27 mouse cellular contexts compared by ENCODE assay signal in the genomic region with DNA sequence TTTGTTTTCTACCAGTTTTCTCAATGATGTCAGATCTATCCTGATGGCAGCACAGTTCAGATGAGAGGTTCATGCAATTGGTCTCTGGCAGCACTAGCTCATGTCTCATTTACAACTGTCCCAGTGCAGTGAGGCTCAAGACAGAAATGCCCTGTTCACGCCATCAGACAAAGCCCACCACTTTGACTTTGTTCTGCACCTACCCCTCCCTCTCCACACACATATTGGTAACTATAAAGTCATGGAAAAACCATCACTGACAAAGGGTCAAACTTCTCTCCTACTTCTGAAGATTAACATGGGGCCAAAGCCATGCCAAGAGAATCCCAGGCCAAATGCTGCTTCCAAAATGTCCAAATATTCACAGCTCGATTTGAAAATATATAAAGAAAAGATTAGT.
"Had no signal": no experiment of that assay in that cellular context is flagged by ENCODE, and none has a peak within 500 bp of the region (broad histone marks: within the 10 kb centered on the region; RNA-seq: fewer than 3 reads in every experiment).

No protein-coding gene starts in this region.

- H3K36me3 ChIP-seq: embryonic facial prominence, embryonic 10.5 days; embryonic facial prominence, embryonic 12.5 days; embryonic facial prominence, embryonic 13.5 days; embryonic facial prominence, embryonic 15.5 days; forebrain, embryonic 10.5 days; forebrain, embryonic 12.5 days; forebrain, embryonic 15.5 days had no signal

- H3K9ac ChIP-seq: embryonic facial prominence, embryonic 12.5 days; embryonic facial prominence, embryonic 13.5 days; embryonic facial prominence, embryonic 15.5 days; forebrain, embryonic 12.5 days; forebrain, embryonic 13.5 days; forebrain, embryonic 15.5 days; forebrain, postnatal 0 days had no signal

- H3K27ac ChIP-seq: embryonic facial prominence, embryonic 10.5 days; embryonic facial prominence, embryonic 12.5 days; embryonic facial prominence, embryonic 13.5 days; embryonic facial prominence, embryonic 15.5 days; forebrain, embryonic 10.5 days; forebrain, embryonic 12.5 days; forebrain, embryonic 13.5 days; forebrain, embryonic 15.5 days; gastrocnemius, adult 2 months had no signal

- DNase-seq: cerebellum, adult 2 months; cerebellum, adult 8-10 months; cerebellum, adult 9-10 months; cerebellum, adult 9-11 months; cerebellum, postnatal 10 days; cerebellum, postnatal 14 days; cerebellum, postnatal 25 days; cerebellum, postnatal 36 days; embryo, embryonic 11 days; forebrain, postnatal 0 days; gastrocnemius, adult 2 months; gastrocnemius, postnatal 10 days; gastrocnemius, postnatal 14 days; gastrocnemius, postnatal 25 days; gastrocnemius, postnatal 36 days; heart, adult 18-20 months had no signal

- H3K4me2 ChIP-seq: embryonic facial prominence, embryonic 12.5 days; embryonic facial prominence, embryonic 13.5 days; embryonic facial prominence, embryonic 15.5 days; forebrain, embryonic 12.5 days; forebrain, embryonic 13.5 days; forebrain, embryonic 15.5 days had no signal

- H3K9me3 ChIP-seq: embryonic facial prominence, embryonic 10.5 days; embryonic facial prominence, embryonic 12.5 days; embryonic facial prominence, embryonic 15.5 days; forebrain, embryonic 10.5 days; forebrain, embryonic 12.5 days; forebrain, embryonic 13.5 days; forebrain, embryonic 15.5 days had no signal

- H3K4me3 ChIP-seq: embryonic facial prominence, embryonic 10.5 days; embryonic facial prominence, embryonic 12.5 days; embryonic facial prominence, embryonic 13.5 days; embryonic facial prominence, embryonic 15.5 days; erythroblast, embryonic 14.5 days; forebrain, embryonic 10.5 days; forebrain, embryonic 12.5 days; forebrain, embryonic 13.5 days; forebrain, embryonic 15.5 days; gastrocnemius, adult 2 months had no signal

- ATAC-seq: forebrain, embryonic 13.5 days; forebrain, embryonic 14.5 days; forebrain, embryonic 15.5 days; forebrain, embryonic 16.5 days; forebrain, postnatal 0 days had no signal

- H3K4me1 ChIP-seq: embryonic facial prominence, embryonic 10.5 days; embryonic facial prominence, embryonic 12.5 days; embryonic facial prominence, embryonic 15.5 days; forebrain, embryonic 10.5 days; forebrain, embryonic 12.5 days; forebrain, embryonic 13.5 days; forebrain, embryonic 15.5 days had no signal

- H3K27me3 ChIP-seq: embryonic facial prominence, embryonic 12.5 days; embryonic facial prominence, embryonic 13.5 days; embryonic facial prominence, embryonic 15.5 days; forebrain, embryonic 12.5 days; forebrain, embryonic 13.5 days; forebrain, embryonic 15.5 days had no signal
